ENCODE assay signal across 9 mouse cellular contexts in genomic region chr14:121164866-121165265, GRCm38 (mm10).
DNase-seq lines count a peak whose midpoint lies in the region; ATAC-seq lines count a peak whose summit lies in the region.
"Had no signal": no experiment of that assay in that cellular context is flagged by ENCODE, and none has a peak within 500 bp of the region (broad histone marks: within the 10 kb centered on the region; RNA-seq: fewer than 3 reads in every experiment).

No protein-coding gene starts in this region.

- H3K4me3 ChIP-seq in intestine, embryonic 14.5 days (ENCODE audit: low read depth, low read length), result no peak overlapping the region
- no peak overlapping the region for H3K4me3 ChIP-seq in intestine, embryonic 15.5 days (replicated peaks)
- H3K4me3 ChIP-seq in midbrain, embryonic 16.5 days (ENCODE audit: low read depth, low read length), result no peak overlapping the region
- no peak overlapping the region for H3K4me3 ChIP-seq in midbrain, embryonic 10.5 days
- H3K4me3 ChIP-seq in heart, embryonic 10.5 days, result no peak overlapping the region
- H3K4me3 ChIP-seq in stomach, embryonic 16.5 days (replicated peaks; ENCODE audit: low read length), result no peak overlapping the region

- DNase-seq in intestine, embryonic 14.5 days (ENCODE audit: low spot score), result no peak
- no peak for DNase-seq in midbrain, embryonic 10.5 days (ENCODE audit: low spot score)
- no peak for DNase-seq in heart, embryonic 10.5 days (ENCODE audit: low spot score)
- DNase-seq in left cerebral cortex, adult 18-20 months (ENCODE audit: low spot score in 2 of 2), result no peak
- no peak for DNase-seq in left cerebral cortex, adult 8-10 months (ENCODE audit: low spot score in 2 of 2)

- peak overlapping the region; percentile 14; the same call in 1 of the 2 replicates for H3K27ac ChIP-seq in intestine, embryonic 14.5 days (ENCODE audit: low read depth)
- H3K27ac ChIP-seq in intestine, embryonic 15.5 days, result no peak overlapping the region
- peak overlapping the region; percentile 40; the same call in 1 of the 2 replicates for H3K27ac ChIP-seq in midbrain, embryonic 16.5 days (ENCODE audit: low read length)
- no peak overlapping the region for H3K27ac ChIP-seq in midbrain, embryonic 10.5 days (replicated peaks)
- H3K27ac ChIP-seq in heart, embryonic 10.5 days, result peak overlapping the region; percentile 67
- H3K27ac ChIP-seq in stomach, embryonic 16.5 days (ENCODE audit: low read length), result 0 out of 2 replicates have a peak overlapping the region, but pooled peaks have one; percentile 22

- 89% methylated on average over 1 of the region's 1 CpGs for WGBS in intestine, embryonic 14.5 days
- 82% methylated on average over 1 of the region's 1 CpGs for WGBS in intestine, embryonic 15.5 days
- 91% methylated on average over 1 of the region's 1 CpGs for whole genome bisulfite sequencing in midbrain, embryonic 16.5 days
- WGBS in midbrain, embryonic 10.5 days, result 90% methylated on average over 1 of the region's 1 CpGs
- 78% methylated on average over 1 of the region's 1 CpGs for WGBS in heart, embryonic 10.5 days
- 91% methylated on average over 1 of the region's 1 CpGs for WGBS in stomach, embryonic 16.5 days

- no peak for ATAC-seq in intestine, embryonic 14.5 days (replicated peaks; ENCODE audit: low FRiP score, low TSS enrichment, low read depth)
- no peak for ATAC-seq in intestine, embryonic 15.5 days
- ATAC-seq in midbrain, embryonic 16.5 days, result no peak
- no peak for ATAC-seq in stomach, embryonic 16.5 days (ENCODE audit: insufficient read depth, low FRiP score)
- ATAC-seq: Patski had no signal

- H3K9ac ChIP-seq in intestine, embryonic 14.5 days (ENCODE audit: low read length), result no peak overlapping the region
- no peak overlapping the region for H3K9ac ChIP-seq in intestine, embryonic 15.5 days
- no peak overlapping the region for H3K9ac ChIP-seq in midbrain, embryonic 16.5 days (ENCODE audit: low read depth, low read length)
- H3K9ac ChIP-seq in stomach, embryonic 16.5 days (ENCODE audit: low read length), result no peak overlapping the region

- H3K27me3 ChIP-seq in intestine, embryonic 14.5 days (replicated peaks; ENCODE audit: control insufficient read depth, insufficient read depth, low read length), result no peaks in the 10 kb centered on the region
- H3K27me3 ChIP-seq in intestine, embryonic 15.5 days (replicated peaks), result no peaks in the 10 kb centered on the region
- H3K27me3 ChIP-seq in midbrain, embryonic 16.5 days (ENCODE audit: control insufficient read depth, insufficient read depth, low read depth, low read length), result no peaks in the 10 kb centered on the region
- H3K27me3 ChIP-seq in midbrain, embryonic 10.5 days (ENCODE audit: low read depth, poor library complexity, severe bottlenecking), result no peaks in the 10 kb centered on the region
- H3K27me3 ChIP-seq in heart, embryonic 10.5 days (ENCODE audit: insufficient read depth, poor library complexity, severe bottlenecking), result no peaks in the 10 kb centered on the region
- no peaks in the 10 kb centered on the region for H3K27me3 ChIP-seq in stomach, embryonic 16.5 days (ENCODE audit: control insufficient read depth, insufficient read depth, low read length)
- H3K27me3 ChIP-seq: Patski had no signal

- H3K36me3 ChIP-seq in intestine, embryonic 14.5 days (ENCODE audit: control insufficient read depth, insufficient read depth, low read length), result no peaks in the 10 kb centered on the region
- H3K36me3 ChIP-seq in intestine, embryonic 15.5 days, result no peaks in the 10 kb centered on the region
- H3K36me3 ChIP-seq in midbrain, embryonic 16.5 days (ENCODE audit: control insufficient read depth, insufficient read depth, low read length), result no peaks in the 10 kb centered on the region
- no peaks in the 10 kb centered on the region for H3K36me3 ChIP-seq in midbrain, embryonic 10.5 days
- H3K36me3 ChIP-seq in heart, embryonic 10.5 days, result no peaks in the 10 kb centered on the region; the same call in 1 of the 2 replicates
- H3K36me3 ChIP-seq in stomach, embryonic 16.5 days (ENCODE audit: control insufficient read depth, insufficient read depth, low read length), result no peaks in the 10 kb centered on the region

- H3K4me1 ChIP-seq in intestine, embryonic 14.5 days (replicated peaks; ENCODE audit: control insufficient read depth, insufficient read depth, low read length), result no peaks in the 10 kb centered on the region
- H3K4me1 ChIP-seq in intestine, embryonic 15.5 days (replicated peaks), result no peaks in the 10 kb centered on the region
- H3K4me1 ChIP-seq in midbrain, embryonic 16.5 days (ENCODE audit: control insufficient read depth, insufficient read depth, low read length), result peaks cover 4% of the 10 kb centered on the region; the same call in 1 of the 2 replicates
- no peaks in the 10 kb centered on the region for H3K4me1 ChIP-seq in midbrain, embryonic 10.5 days
- peaks cover 48% of the 10 kb centered on the region for H3K4me1 ChIP-seq in heart, embryonic 10.5 days
- peaks cover 7% of the 10 kb centered on the region; the same call in 1 of the 2 replicates for H3K4me1 ChIP-seq in stomach, embryonic 16.5 days (ENCODE audit: control insufficient read depth, insufficient read depth, low read length)

- H3K9me3 ChIP-seq in intestine, embryonic 14.5 days (ENCODE audit: control insufficient read depth, low read length), result no peaks in the 10 kb centered on the region
- H3K9me3 ChIP-seq in intestine, embryonic 15.5 days, result no peaks in the 10 kb centered on the region
- H3K9me3 ChIP-seq in midbrain, embryonic 16.5 days (replicated peaks; ENCODE audit: control insufficient read depth, low read length, poor library complexity, severe bottlenecking), result no peaks in the 10 kb centered on the region
- no peaks in the 10 kb centered on the region for H3K9me3 ChIP-seq in midbrain, embryonic 10.5 days (replicated peaks)
- H3K9me3 ChIP-seq in heart, embryonic 10.5 days, result no peaks in the 10 kb centered on the region
- no peaks in the 10 kb centered on the region for H3K9me3 ChIP-seq in stomach, embryonic 16.5 days (replicated peaks; ENCODE audit: control insufficient read depth, low read length)

- H3K4me2 ChIP-seq in intestine, embryonic 14.5 days (ENCODE audit: low read length), result no peak overlapping the region
- no peak overlapping the region for H3K4me2 ChIP-seq in intestine, embryonic 15.5 days (replicated peaks)
- no peak overlapping the region for H3K4me2 ChIP-seq in midbrain, embryonic 16.5 days (ENCODE audit: low read length)
- H3K4me2 ChIP-seq in stomach, embryonic 16.5 days (ENCODE audit: low read depth, low read length), result no peak overlapping the region

Comparison
In these comparisons a context has a peak if more than half of its experiments do, and no peak if none do; other contexts are left out.
1. H3K27ac ChIP-seq: peak in intestine, embryonic 14.5 days (single experiment), midbrain, embryonic 16.5 days (single experiment), heart, embryonic 10.5 days (single experiment) and stomach, embryonic 16.5 days (single experiment); none in intestine, embryonic 15.5 days (single experiment) and midbrain, embryonic 10.5 days (single experiment).